Mouse (Mus musculus): ENCODE data around the gene Itpk1.

- TF ChIP-seq POLR2A (IDR thresholded peaks at IDR 0.05; ENCODE audit: control insufficient read depth, extremely low read depth, insufficient read depth, low read length, poor library complexity) (no peak), CTCF (IDR thresholded peaks at IDR 0.05; ENCODE audit: borderline replicate concordance, control insufficient read depth, extremely low read depth, insufficient read depth, low read length, poor library complexity) (no peak)
Measured at GRCm38 (mm10) chr12:102699156-102699555, 5.6 kb downstream of the Itpk1 start.
